Mouse (Mus musculus) heart, embryonic 14.5 days (tissue): ENCODE results near the gene Gtf2ird2. TPM values are rescaled to one million over a fixed set of nuclear protein-coding genes. Genes with fewer than 3 reads are reported as not detected.

ENCODE experiments used
- polyA plus RNA-seq: library from polyadenylated mRNA; unstranded; fragments of >200 nt; fragmentation: Nextera tagmentation; extraction: Ambion mirVana; gene quantifications from 2 replicates; pipeline ENCODE4 v1.2.1, GENCODE M21; 2014

Gene Gtf2ird2
- polyA plus RNA-seq, 1 experiment from 2014 or later, result 6.5 TPM

Other genes starting within 250 kb of the Gtf2ird2 start
- 6.2 and 7.7 TPM in 2 replicates for gene Castor2, start 84.3 kb upstream of the Gtf2ird2 start, polyA plus RNA-seq
- gene Rcc1l, start 7.2 kb upstream of the Gtf2ird2 start, polyA plus RNA-seq, result 18.8 and 21.5 TPM in 2 replicates
- 3.0 and 3.4 TPM in 2 replicates for gene Ncf1, start 45.6 kb downstream of the Gtf2ird2 start, polyA plus RNA-seq
- 131 and 132 TPM in 2 replicates for gene Gtf2i, start 130.7 kb downstream of the Gtf2ird2 start, polyA plus RNA-seq